Mouse (Mus musculus) forebrain, embryonic 14.5 days (tissue): ENCODE data around the gene Plpp4. TPM values are rescaled to one million over a fixed set of nuclear protein-coding genes. Genes with fewer than 3 reads are reported as not detected.
A peak's percentile ranks its signal among the peaks of the same experiment; 100 is the strongest.

Source experiments
- ATAC-seq: fragments of 200-750 bp; cut with Nextera tagmentation; 2 replicates; pipeline ENCODE4 v1.8.0; 2017; ENCODE audit warnings: mild to moderate bottlenecking, moderate library complexity
- DNase-seq: peaks from one replicate; pipeline ENCODE4 v3.0.0-alpha.2; 2015; ENCODE audit warnings: low spot score
- H3K27ac ChIP-seq: fragments of 300-500 bp; sonication (generic); 2 replicates; pipeline ENCODE4 v1.5.1; 2014; ENCODE audit warnings: low read depth, mild to moderate bottlenecking, control low read depth, low read length, moderate library complexity
- H3K27me3 ChIP-seq: fragments of 300-500 bp; sonication (generic); replicated peaks from 2 replicates; pipeline ENCODE4 v1.6.1; 2014; ENCODE audit warnings: low read length, control low read depth, mixed read lengths; ENCODE audit not compliant: control insufficient read depth, insufficient read depth
- H3K36me3 ChIP-seq: fragments of 300-500 bp; sonication (generic); 2 replicates; pipeline ENCODE4 v1.6.1; 2014; ENCODE audit warnings: low read length, control low read depth; ENCODE audit not compliant: control insufficient read depth, insufficient read depth
- H3K4me1 ChIP-seq: fragments of 300-500 bp; sonication (generic); 2 replicates; pipeline ENCODE4 v1.6.1; 2014; ENCODE audit warnings: antibody characterized with exemption, low read length, control low read depth; ENCODE audit not compliant: control insufficient read depth, insufficient read depth
- H3K4me2 ChIP-seq: fragments of 300-500 bp; sonication (generic); 2 replicates; pipeline ENCODE4 v1.6.1; 2014; ENCODE audit warnings: mild to moderate bottlenecking, control low read depth, low read length
- H3K4me3 ChIP-seq: fragments of 300-500 bp; sonication (generic); 2 replicates; pipeline ENCODE4 v1.5.1; 2014; ENCODE audit warnings: low read depth, low read length, control low read depth
- H3K9ac ChIP-seq: fragments of 300-500 bp; sonication (generic); 2 replicates; pipeline ENCODE4 v1.6.1; 2014; ENCODE audit warnings: mild to moderate bottlenecking, low read length, control low read depth, moderate library complexity
- H3K9me3 ChIP-seq: fragments of 300-500 bp; sonication (generic); replicated peaks from 2 replicates; pipeline ENCODE4 v1.6.1; 2016; ENCODE audit warnings: low read length, control low read depth, mixed read lengths; ENCODE audit not compliant: control insufficient read depth
- WGBS: fragments of 180-500 bp; shearing (Covaris S2); extraction: QIAGEN DNeasy Blood & Tissue Kit; methylation state at CpG from one replicate; pipeline ENCODE4 v1.1.7; 2014; 5-methylcytosine and 5-hydroxymethylcytosine counted together
- polyA plus RNA-seq: library from polyadenylated mRNA; unstranded; fragments of >200 nt; fragmentation: Nextera tagmentation; extraction: Ambion mirVana; gene quantifications from 2 replicates; pipeline ENCODE4 v1.2.1, GENCODE M21; 2014

Gene Plpp4
- polyA plus RNA-seq, 1 experiment from 2014 or later, result 2.4 TPM

DNA sequence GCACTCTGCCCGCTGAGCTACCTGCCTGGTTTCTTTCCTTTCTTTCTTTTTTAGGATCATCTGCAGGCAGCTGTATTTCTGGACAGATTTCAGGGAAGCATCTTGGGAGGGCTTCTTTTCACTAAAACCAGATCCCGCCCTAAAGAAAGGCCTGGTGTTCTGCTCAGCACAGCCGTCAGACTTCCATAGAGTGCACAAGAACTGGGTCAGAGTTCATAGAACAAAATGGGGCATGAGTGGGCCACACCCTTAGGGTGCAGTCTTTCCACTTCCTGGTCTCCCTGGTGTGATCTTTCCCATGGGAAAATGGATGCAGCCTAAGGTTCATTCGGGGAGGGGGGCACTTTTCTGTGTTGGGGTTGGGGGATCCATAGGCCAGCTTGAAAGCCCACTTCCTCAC is 22.4 kb downstream of the Plpp4 start:
- 81% methylated on average over 4 of the region's 4 CpGs for WGBS
- Histone ChIP-seq H3K4me2 (no peak overlapping the region), H3K4me3 (no peak overlapping the region), H3K9me3 (no peaks in the 10 kb centered on the region), H3K27me3 (no peaks in the 10 kb centered on the region), H3K9ac (no peak overlapping the region), H3K36me3 (no peaks in the 10 kb centered on the region), H3K27ac (no peak overlapping the region), H3K4me1 (no peaks in the 10 kb centered on the region)
- DNase-seq (no peak), ATAC-seq (no peak)

DNA sequence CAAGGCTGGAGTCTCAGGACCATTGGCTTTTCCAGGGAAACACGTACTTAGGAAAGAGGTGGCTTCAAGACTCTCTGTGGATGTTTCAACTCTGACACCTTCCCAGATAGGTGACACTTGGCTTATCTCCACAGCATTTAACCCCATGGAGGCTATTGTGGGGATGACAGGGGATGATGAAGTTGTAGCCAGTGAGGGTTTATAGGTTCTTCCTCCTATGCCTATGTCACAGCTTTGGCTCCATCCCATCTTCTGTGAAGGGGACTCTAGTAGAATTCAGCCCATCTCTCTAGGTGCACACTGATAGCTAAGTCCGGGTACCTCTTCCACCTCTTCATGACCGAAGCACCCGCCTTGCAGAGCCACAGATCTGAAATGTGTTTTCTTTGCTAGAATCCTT is 25.1 kb downstream of the Plpp4 start:
- no peak for ATAC-seq
- Histone ChIP-seq H3K9ac (no peak overlapping the region), H3K27me3 (no peaks in the 10 kb centered on the region), H3K4me1 (no peaks in the 10 kb centered on the region), H3K4me2 (no peak overlapping the region), H3K9me3 (no peaks in the 10 kb centered on the region), H3K36me3 (no peaks in the 10 kb centered on the region), H3K27ac (no peak overlapping the region), H3K4me3 (no peak overlapping the region)
- 92% methylated on average over 4 of the region's 4 CpGs for WGBS
- no peak for DNase-seq

DNA sequence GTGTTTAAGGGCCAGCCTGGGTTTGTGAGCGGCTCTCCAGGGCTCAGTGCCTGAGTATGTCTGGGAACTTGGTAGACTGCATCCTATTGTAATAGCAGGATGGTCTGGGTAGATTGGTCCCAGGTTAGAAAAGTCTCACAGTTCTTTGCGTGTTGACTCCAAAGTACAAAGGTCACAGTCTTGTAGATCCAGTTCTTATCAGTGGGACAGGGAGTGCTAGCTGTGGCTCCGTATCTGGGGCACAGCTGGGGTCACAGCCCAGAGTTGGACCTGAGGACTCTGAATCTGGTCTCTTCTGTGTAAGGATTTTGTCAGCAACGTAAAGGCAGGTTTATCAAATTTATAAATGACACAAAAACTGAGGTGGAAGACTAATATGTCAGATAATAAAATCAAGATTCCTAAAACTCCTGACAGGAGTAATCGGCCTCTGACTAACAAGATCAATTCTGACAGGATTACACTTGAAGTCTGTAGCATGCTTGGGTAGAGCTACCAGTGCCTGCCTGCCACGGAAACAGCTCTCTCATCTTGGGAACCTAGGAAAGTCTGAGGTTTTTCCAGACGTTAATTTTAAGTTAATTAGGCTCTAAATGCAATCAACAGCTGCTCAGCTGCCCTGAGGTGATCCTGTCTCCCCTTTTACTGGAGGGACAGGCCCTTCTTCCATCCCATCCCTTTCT is 28.5 kb downstream of the Plpp4 start:
- 73% methylated on average over 7 of the region's 7 CpGs for WGBS
- Histone ChIP-seq H3K9ac (no peak overlapping the region), H3K9me3 (no peaks in the 10 kb centered on the region), H3K4me1 (no peaks in the 10 kb centered on the region), H3K27me3 (no peaks in the 10 kb centered on the region), H3K27ac (no peak overlapping the region), H3K4me2 (no peak overlapping the region), H3K36me3 (no peaks in the 10 kb centered on the region), H3K4me3 (no peak overlapping the region)
- DNase-seq (no peak), ATAC-seq (no peak)

DNA sequence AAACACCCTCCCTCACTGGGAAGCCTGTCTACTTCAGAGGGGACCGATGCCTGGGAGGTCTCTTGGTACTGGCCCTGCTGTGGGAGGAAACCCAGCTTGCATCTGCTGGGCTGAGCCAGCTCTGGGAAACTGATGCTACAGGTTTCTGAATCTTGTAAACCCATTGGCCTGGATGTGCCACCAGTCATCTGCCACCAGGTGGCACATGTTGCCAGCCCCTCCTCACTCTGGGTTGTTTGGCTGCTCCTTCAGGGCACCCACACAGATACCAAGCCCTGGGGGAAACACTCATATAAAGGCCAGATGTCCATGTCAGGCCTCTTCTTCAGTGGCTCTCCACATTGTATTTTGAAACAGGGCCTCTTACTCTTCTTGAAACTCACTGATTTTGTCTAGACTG is 36.4 kb downstream of the Plpp4 start:
- Histone ChIP-seq H3K4me3 (no peak overlapping the region), H3K27ac (no peak overlapping the region)
- no peak for ATAC-seq

DNA sequence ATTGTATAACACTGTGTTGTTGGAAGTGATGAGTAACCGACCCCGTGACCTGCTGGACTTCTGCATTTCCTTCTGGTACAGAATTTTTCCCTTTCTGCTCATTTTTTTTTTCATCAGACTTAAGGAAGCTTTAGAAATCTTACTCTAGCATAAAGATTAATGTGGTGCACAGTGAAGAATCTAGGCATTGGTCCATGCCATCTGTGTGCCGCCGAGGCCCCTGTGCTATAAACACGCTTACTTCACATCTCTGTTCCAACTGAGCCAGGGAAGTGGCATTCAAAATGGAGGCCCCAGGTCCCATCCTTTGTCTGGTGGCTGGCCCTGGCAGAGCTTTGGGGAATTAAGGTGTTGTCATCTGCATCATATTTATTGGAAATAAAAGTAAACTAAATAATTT is 44.8 kb downstream of the Plpp4 start:
- Histone ChIP-seq H3K9me3 (no peaks in the 10 kb centered on the region), H3K27me3 (no peaks in the 10 kb centered on the region), H3K4me2 (no peak overlapping the region), H3K9ac (no peak overlapping the region), H3K36me3 (no peaks in the 10 kb centered on the region), H3K27ac (no peak overlapping the region), H3K4me3 (no peak overlapping the region), H3K4me1 (no peaks in the 10 kb centered on the region)
- 91% methylated on average over 5 of the region's 5 CpGs for WGBS
- ATAC-seq (no peak), DNase-seq (peak; percentile 16)

More for the DNA sequence above, 36.4 kb downstream of the Plpp4 start:
- no peaks in the 10 kb centered on the region for H3K27me3 ChIP-seq
- no peak overlapping the region for H3K9ac ChIP-seq
- no peak overlapping the region for H3K4me2 ChIP-seq
- DNase-seq, result peak; percentile 13
- H3K4me1 ChIP-seq, result no peaks in the 10 kb centered on the region
- no peaks in the 10 kb centered on the region for H3K9me3 ChIP-seq
- no peaks in the 10 kb centered on the region for H3K36me3 ChIP-seq
- WGBS, result 95% methylated on average over 1 of the region's 1 CpGs

DNA sequence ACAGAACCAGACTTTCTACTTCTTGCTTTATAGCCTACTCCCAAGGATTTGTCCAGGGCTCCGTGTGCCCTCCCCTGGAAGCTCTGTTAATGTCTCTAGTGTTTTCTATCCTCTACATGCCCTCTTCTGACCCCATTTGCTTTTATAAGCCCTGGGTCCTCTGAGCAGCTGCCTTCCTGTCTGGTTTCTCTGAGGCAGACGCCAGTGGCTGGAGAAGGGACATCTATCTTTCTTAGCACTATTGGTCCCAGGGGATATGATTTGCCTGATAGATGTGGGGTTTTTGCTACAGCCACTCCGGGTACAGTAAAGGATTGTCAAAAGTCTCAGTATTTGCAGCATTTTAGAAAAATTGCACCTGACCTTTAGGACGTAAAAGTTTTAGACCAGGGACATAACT is 46.5 kb downstream of the Plpp4 start:
- Histone ChIP-seq H3K27me3 (no peaks in the 10 kb centered on the region), H3K4me2 (no peak overlapping the region), H3K4me3 (no peak overlapping the region), H3K9me3 (no peaks in the 10 kb centered on the region), H3K36me3 (no peaks in the 10 kb centered on the region), H3K9ac (no peak overlapping the region), H3K4me1 (no peaks in the 10 kb centered on the region; the same call in 1 of the 2 replicates), H3K27ac (no peak overlapping the region)
- DNase-seq (no peak), ATAC-seq (no peak)
- WGBS, result 87% methylated on average over 4 of the region's 4 CpGs

DNA sequence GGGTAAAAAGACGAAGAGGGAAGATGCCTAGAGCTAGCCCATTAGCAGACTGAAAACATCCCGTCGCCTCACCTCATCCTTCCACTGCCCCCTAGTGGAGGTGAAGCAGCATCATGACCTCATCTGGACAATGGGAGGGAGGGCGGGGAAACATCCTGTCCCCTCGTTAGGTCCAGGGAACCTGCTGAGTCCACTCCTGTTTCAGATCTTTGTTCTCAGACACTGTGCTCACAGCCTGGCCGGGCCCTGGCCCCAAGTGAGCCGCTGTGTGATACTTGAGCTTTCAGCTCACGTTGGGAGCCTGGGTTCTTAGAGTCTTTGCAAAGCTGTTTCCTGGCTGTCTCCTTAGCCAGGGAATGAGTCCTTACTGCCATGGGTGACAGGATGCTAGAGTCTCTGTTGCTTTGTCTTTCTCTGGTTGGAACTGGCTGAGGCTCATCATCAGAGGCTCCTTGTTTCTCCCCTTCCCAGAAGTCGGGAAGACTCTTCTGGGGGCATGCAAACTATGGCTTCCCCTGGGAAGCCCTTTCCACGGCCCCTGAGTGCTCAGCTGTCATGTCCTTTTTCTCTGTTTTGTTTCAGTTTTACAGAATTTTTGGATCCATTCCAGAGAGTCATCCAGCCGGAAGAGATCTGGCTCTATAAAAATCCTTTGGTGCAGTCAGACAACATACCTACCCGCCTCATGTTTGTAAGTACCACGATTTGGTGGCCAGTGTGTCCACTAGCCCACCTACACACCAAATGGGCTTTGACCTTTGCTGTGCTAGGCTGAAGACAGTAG is 50.4 kb downstream of the Plpp4 start:
- Histone ChIP-seq H3K27me3 (no peaks in the 10 kb centered on the region), H3K4me1 (no peaks in the 10 kb centered on the region; the same call in 1 of the 2 replicates), H3K9ac (no peak overlapping the region), H3K4me3 (no peak overlapping the region), H3K9me3 (no peaks in the 10 kb centered on the region), H3K36me3 (no peaks in the 10 kb centered on the region), H3K4me2 (no peak overlapping the region), H3K27ac (no peak overlapping the region)
- 18% methylated on average over 13 of the region's 13 CpGs for WGBS
- ATAC-seq (no peak), DNase-seq (peak; percentile 28)

DNA sequence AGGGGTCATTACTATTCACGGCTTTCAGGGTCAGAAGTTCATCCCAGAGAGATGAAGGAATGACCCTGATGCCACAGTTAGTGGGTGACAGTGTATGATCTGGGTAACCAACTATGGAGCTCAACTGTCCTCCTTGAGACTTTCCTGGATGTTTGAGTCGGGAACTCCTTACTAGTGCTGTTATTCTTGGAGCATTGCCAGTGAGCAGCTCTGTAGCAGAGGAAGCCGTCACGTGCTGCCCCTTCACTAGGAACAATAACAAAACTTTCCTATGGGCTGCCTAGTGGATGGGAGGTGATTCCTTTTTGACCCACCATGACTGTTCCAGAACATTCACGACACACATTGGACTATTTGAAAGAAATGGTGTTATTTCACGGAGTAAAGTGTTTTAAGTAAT is 51.8 kb downstream of the Plpp4 start:
- no peaks in the 10 kb centered on the region; the same call in 1 of the 2 replicates for H3K4me1 ChIP-seq
- H3K9ac ChIP-seq, result no peak overlapping the region
- WGBS, result 60% methylated on average over 6 of the region's 6 CpGs
- peak; percentile 46 for DNase-seq
- no peaks in the 10 kb centered on the region for H3K36me3 ChIP-seq
- H3K4me3 ChIP-seq, result no peak overlapping the region
- no peaks in the 10 kb centered on the region for H3K9me3 ChIP-seq
- H3K27me3 ChIP-seq, result no peaks in the 10 kb centered on the region
- no peak overlapping the region for H3K4me2 ChIP-seq
- no peak for ATAC-seq
- H3K27ac ChIP-seq, result no peak overlapping the region

DNA sequence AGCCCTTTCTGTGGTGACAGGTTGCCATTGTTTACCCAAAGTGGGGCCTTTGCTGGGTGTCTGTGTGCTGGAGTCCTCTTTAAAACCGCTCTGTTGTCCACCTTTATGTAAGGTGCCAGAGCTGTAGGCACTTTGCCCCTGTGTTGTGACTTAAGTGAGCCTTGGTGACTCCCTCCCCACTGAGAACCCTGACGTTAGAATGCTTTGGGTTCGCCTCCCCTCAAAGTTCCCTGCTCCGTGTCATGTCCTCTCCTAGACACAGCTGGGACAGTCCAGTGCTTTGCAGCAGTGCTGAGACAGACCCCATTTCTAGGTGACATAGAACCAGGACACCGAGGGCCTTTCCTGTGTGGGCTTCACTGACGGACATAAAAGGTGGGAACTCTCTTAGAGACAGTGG is 55.7 kb downstream of the Plpp4 start:
- no peak overlapping the region for H3K4me2 ChIP-seq
- H3K9me3 ChIP-seq, result no peaks in the 10 kb centered on the region
- ATAC-seq, result no peak
- H3K27me3 ChIP-seq, result no peaks in the 10 kb centered on the region
- no peak for DNase-seq
- H3K4me1 ChIP-seq, result no peaks in the 10 kb centered on the region
- H3K9ac ChIP-seq, result no peak overlapping the region
- H3K4me3 ChIP-seq, result no peak overlapping the region
- H3K27ac ChIP-seq, result no peak overlapping the region
- WGBS, result 72% methylated on average over 6 of the region's 6 CpGs
- H3K36me3 ChIP-seq, result no peaks in the 10 kb centered on the region
